Mouse (Mus musculus): ENCODE measurements around the gene Snx33.
"Not testable (repeated sequence)": the region's sequence is repeated elsewhere in the genome, so short reads cannot be mapped to it uniquely, and the experiment has no call there.

DNA sequence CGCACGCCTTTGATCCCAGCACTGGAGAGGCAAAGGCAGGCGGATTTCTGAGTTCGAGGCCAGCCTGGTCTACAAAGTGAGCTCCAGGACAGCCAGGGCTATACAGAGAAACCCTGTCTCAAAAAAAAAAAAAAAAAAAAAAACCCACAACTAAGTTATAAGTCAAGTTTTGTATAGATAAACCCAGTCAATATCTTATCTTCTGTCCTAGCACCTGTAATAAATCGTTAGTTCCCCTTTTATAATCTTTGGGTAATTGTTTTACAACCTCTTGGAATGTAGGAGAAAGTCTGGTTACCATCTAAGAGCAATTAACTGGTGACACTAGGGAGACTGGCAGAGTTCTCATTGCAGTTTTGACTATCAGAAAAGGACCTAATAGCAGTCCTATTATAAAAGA, 20.5 kb upstream of the Snx33 start:
- TF ChIP-seq POLR2A (IDR thresholded peaks at IDR 0.05; ENCODE audit: low read depth, low read length); BHLHE40 (IDR thresholded peaks at IDR 0.05; ENCODE audit: low read depth, low read length); MEF2A (IDR thresholded peaks at IDR 0.05; ENCODE audit: borderline replicate concordance, low read depth, low read length); E2F4 (IDR thresholded peaks at IDR 0.05; ENCODE audit: insufficient replicate concordance, low read depth, low read length); ELF1 (IDR thresholded peaks at IDR 0.05; ENCODE audit: low read depth, low read length); MAZ (IDR thresholded peaks at IDR 0.05; ENCODE audit: low read depth, low read length): not testable (repeated sequence)

All from CH12.LX (cell line).